Mouse (Mus musculus) neural tube, embryonic 13.5 days (tissue): ENCODE data around the gene Tbc1d17. TPM values are rescaled to one million over a fixed set of nuclear protein-coding genes. Genes with fewer than 3 reads are reported as not detected.

ENCODE experiments used
- ATAC-seq: fragments of 200-750 bp; cut with Nextera tagmentation; 2 replicates; pipeline ENCODE4 v1.8.0; 2017; ENCODE audit warnings: low read depth, mild to moderate bottlenecking, moderate TSS enrichment, moderate library complexity
- H3K27ac ChIP-seq: fragments of 300-500 bp; sonication (generic); replicated peaks from 2 replicates; pipeline ENCODE4 v1.5.1; 2015; ENCODE audit warnings: moderate library complexity, mild to moderate bottlenecking, inconsistent platforms
- H3K27me3 ChIP-seq: fragments of 300-500 bp; sonication (generic); 2 replicates; pipeline ENCODE4 v1.6.1; 2015; ENCODE audit warnings: mild to moderate bottlenecking, inconsistent platforms
- H3K36me3 ChIP-seq: fragments of 300-500 bp; sonication (generic); 2 replicates; pipeline ENCODE4 v1.6.1; 2015; ENCODE audit warnings: mild to moderate bottlenecking, inconsistent platforms
- H3K4me1 ChIP-seq: fragments of 300-500 bp; sonication (generic); replicated peaks from 2 replicates; pipeline ENCODE4 v1.6.1; 2015; ENCODE audit warnings: inconsistent platforms
- H3K4me2 ChIP-seq: fragments of 300-500 bp; sonication (generic); 2 replicates; pipeline ENCODE4 v1.6.1; 2015; ENCODE audit warnings: inconsistent platforms, mild to moderate bottlenecking, moderate library complexity
- H3K4me3 ChIP-seq: fragments of 300-500 bp; sonication (generic); 2 replicates; pipeline ENCODE4 v1.5.1; 2015; ENCODE audit warnings: mild to moderate bottlenecking, inconsistent platforms
- H3K9ac ChIP-seq: fragments of 300-500 bp; sonication (generic); 2 replicates; pipeline ENCODE4 v1.6.1; 2015; ENCODE audit warnings: moderate library complexity, mild to moderate bottlenecking, inconsistent platforms
- H3K9me3 ChIP-seq: fragments of 300-500 bp; sonication (generic); 2 replicates; pipeline ENCODE4 v1.6.1; 2016; ENCODE audit warnings: inconsistent platforms
- WGBS: fragments of 180-500 bp; shearing (Covaris S2); methylation state at CpG from one replicate; pipeline ENCODE4 v1.1.7; 2015; 5-methylcytosine and 5-hydroxymethylcytosine counted together
- microRNA counts: library from miRNA; unstranded; fragments of <30 nt; microRNA quantifications from one replicate; lab custom pipeline; 2016
- microRNA-seq: library from miRNA; unstranded; fragments of <30 nt; microRNA quantifications from one replicate; pipeline ENCODE4, GENCODE M21; 2016
- polyA plus RNA-seq: library from polyadenylated mRNA; unstranded; fragments of >200 nt; fragmentation: Nextera tagmentation; extraction: Ambion mirVana; gene quantifications from 2 replicates; pipeline ENCODE4 v1.2.1, GENCODE M21; 2015

The Tbc1d17 gene
- polyA plus RNA-seq, 1 experiment from 2014 or later: 101 TPM

GRCm38 (mm10) chr7:44792781-44793180, 56.1 kb downstream of the Tbc1d17 start:
- Histone ChIP-seq H3K4me1 (no peaks in the 10 kb centered on the region), H3K36me3 (no peaks in the 10 kb centered on the region), H3K9ac (no peak overlapping the region), H3K4me3 (no peak overlapping the region), H3K27me3 (no peaks in the 10 kb centered on the region), H3K4me2 (no peak overlapping the region), H3K27ac (no peak overlapping the region), H3K9me3 (peaks cover 4% of the 10 kb centered on the region; the same call in 1 of the 2 replicates)
- WGBS: 92% methylated on average over 6 of the region's 6 CpGs
- no peak for ATAC-seq

GRCm38 (mm10) chr7:44790066-44790465, 58.8 kb downstream of the Tbc1d17 start:
- peaks cover 4% of the 10 kb centered on the region; the same call in 1 of the 2 replicates for H3K9me3 ChIP-seq
- no peak for ATAC-seq
- WGBS: 68% methylated on average over 4 of the region's 4 CpGs
- no peaks in the 10 kb centered on the region for H3K36me3 ChIP-seq
- no peak overlapping the region for H3K27ac ChIP-seq
- H3K4me1 ChIP-seq: no peaks in the 10 kb centered on the region
- H3K4me3 ChIP-seq: no peak overlapping the region
- H3K9ac ChIP-seq: no peak overlapping the region
- H3K27me3 ChIP-seq: no peaks in the 10 kb centered on the region
- H3K4me2 ChIP-seq: no peak overlapping the region

- H3K9ac ChIP-seq: no peak overlapping the region
- no peaks in the 10 kb centered on the region for H3K27me3 ChIP-seq
- 69% methylated on average over 3 of the region's 3 CpGs for WGBS
- no peaks in the 10 kb centered on the region for H3K36me3 ChIP-seq
- no peak overlapping the region for H3K4me3 ChIP-seq
- ATAC-seq: no peak
- no peak overlapping the region for H3K4me2 ChIP-seq
- no peak overlapping the region for H3K27ac ChIP-seq
- H3K9me3 ChIP-seq: peaks cover under 1% of the 10 kb centered on the region; the same call in 1 of the 2 replicates
- H3K4me1 ChIP-seq: no peaks in the 10 kb centered on the region
These were observed 59.3 kb downstream of the Tbc1d17 start for GRCm38 (mm10) chr7:44789531-44789930.

MicroRNA genes within 50 kb of the gene (microRNA counts, 519-probe panel; counts per million panel counts)
- not detected for microRNA mmu-miR-707 (lab: Ali Mortazavi, UCI)

Small RNA genes lying within 50 kb of the gene (microRNA-seq; reads per million reads assigned to microRNA genes)
- gene Mir707: not detected

Other genes with a start within 250 kb of the Tbc1d17 start
- gene Myh14, start 178.2 kb downstream of the Tbc1d17 start, polyA plus RNA-seq: 1.9 and 2.6 TPM in 2 replicates
- not detected in 2 replicates for gene Izumo2, start 140.3 kb downstream of the Tbc1d17 start, polyA plus RNA-seq
- 25.1 and 30.5 TPM in 2 replicates for gene Vrk3, start 100.7 kb downstream of the Tbc1d17 start, polyA plus RNA-seq
- 1.2 and 1.3 TPM in 2 replicates for gene Zfp473, start 98.0 kb downstream of the Tbc1d17 start, polyA plus RNA-seq
- gene Nup62, start 33.0 kb downstream of the Tbc1d17 start, polyA plus RNA-seq: 51.0 and 53.0 TPM in 2 replicates
- 1.1 and 2.0 TPM in 2 replicates for gene Il4i1, start 32.7 kb downstream of the Tbc1d17 start, polyA plus RNA-seq
- gene Atf5, start 32.4 kb downstream of the Tbc1d17 start, polyA plus RNA-seq: 4.1 and 4.8 TPM in 2 replicates
- 89.7 and 99.0 TPM in 2 replicates for gene Akt1s1, start 88 bp downstream of the Tbc1d17 start, polyA plus RNA-seq
- 30.2 and 31.6 TPM in 2 replicates for gene Pnkp, start 8.1 kb upstream of the Tbc1d17 start, polyA plus RNA-seq
- gene Ptov1, start 20.7 kb upstream of the Tbc1d17 start, polyA plus RNA-seq: 471 and 515 TPM in 2 replicates
- gene Med25, start 43.6 kb upstream of the Tbc1d17 start, polyA plus RNA-seq: 134 and 138 TPM in 2 replicates
- gene Fuz, start 47.0 kb upstream of the Tbc1d17 start, polyA plus RNA-seq: 14.9 and 17.9 TPM in 2 replicates
- 115 and 116 TPM in 2 replicates for gene Ap2a1, start 80.4 kb upstream of the Tbc1d17 start, polyA plus RNA-seq
- gene Tsks, start 94.1 kb upstream of the Tbc1d17 start, polyA plus RNA-seq: 0.22 TPM in 1 of 2 replicates, not detected in the other
- 47.3 and 54.9 TPM in 2 replicates for gene Cpt1c, start 125.8 kb upstream of the Tbc1d17 start, polyA plus RNA-seq
- gene Prmt1, start 137.5 kb upstream of the Tbc1d17 start, polyA plus RNA-seq: 612 and 623 TPM in 2 replicates
- gene Irf3, start 148.6 kb upstream of the Tbc1d17 start, polyA plus RNA-seq: 60.3 and 67.3 TPM in 2 replicates
- gene Bcl2l12, start 149.6 kb upstream of the Tbc1d17 start, polyA plus RNA-seq: 17.3 and 17.4 TPM in 2 replicates
- 46.2 and 47.2 TPM in 2 replicates for gene Scaf1, start 167.3 kb upstream of the Tbc1d17 start, polyA plus RNA-seq
- gene Rras, start 168.9 kb upstream of the Tbc1d17 start, polyA plus RNA-seq: 15.0 and 16.5 TPM in 2 replicates
- 12.3 and 15.1 TPM in 2 replicates for gene Prr12, start 203.8 kb upstream of the Tbc1d17 start, polyA plus RNA-seq
- 58.9 and 65.6 TPM in 2 replicates for gene Nosip, start 213.3 kb upstream of the Tbc1d17 start, polyA plus RNA-seq
- 16.8 and 17.2 TPM in 2 replicates for gene Prrg2, start 213.6 kb upstream of the Tbc1d17 start, polyA plus RNA-seq
- 127 and 134 TPM in 2 replicates for gene Rcn3, start 243.1 kb upstream of the Tbc1d17 start, polyA plus RNA-seq